In genomic region chr8:78064161-78064560, GRCm38 (mm10) we compare ENCODE assay signal across 8 mouse cellular contexts.
DNase-seq lines count a peak whose midpoint lies in the region; ATAC-seq and TF ChIP-seq lines count a peak whose summit lies in the region.

No protein-coding gene starts in this region.

- no peaks in the 10 kb centered on the region for H3K36me3 ChIP-seq in E14TG2a.4 (ENCODE audit: insufficient read depth, low read length)
- H3K36me3 ChIP-seq in hindbrain, embryonic 10.5 days, result no peaks in the 10 kb centered on the region
- no peaks in the 10 kb centered on the region for H3K36me3 ChIP-seq in liver, embryonic 16.5 days (ENCODE audit: control insufficient read depth, insufficient read depth)

- H3K4me1 ChIP-seq in E14TG2a.4 (replicated peaks; ENCODE audit: low read depth, low read length), result peaks cover 64% of the 10 kb centered on the region
- peaks cover 9% of the 10 kb centered on the region; the same call in 1 of the 2 replicates for H3K4me1 ChIP-seq in hindbrain, embryonic 10.5 days (replicated peaks)
- no peaks in the 10 kb centered on the region for H3K4me1 ChIP-seq in liver, embryonic 16.5 days (ENCODE audit: control insufficient read depth, low read depth, low read length)

- H3K9ac ChIP-seq in liver, embryonic 16.5 days (ENCODE audit: low read depth, low read length), result no peak overlapping the region

- 48% methylated on average over 13 of the region's 13 CpGs for WGBS in hindbrain, embryonic 10.5 days
- WGBS in liver, embryonic 16.5 days (ENCODE audit: insufficient replicate concordance), result 23% methylated on average over 13 of the region's 13 CpGs

- no peak for DNase-seq in gastrocnemius, adult 2 months
- no peak for DNase-seq in gastrocnemius, postnatal 10 days
- no peak for DNase-seq in hindbrain, embryonic 10.5 days (ENCODE audit: low spot score)
- no peak for DNase-seq in cerebellum, postnatal 36 days
- DNase-seq in ovary, postnatal 36 days (ENCODE audit: low spot score), result no peak
- DNase-seq in layer of hippocampus, adult 9-11 months, result no peak

- intact Hi-C loops in gastrocnemius, adult 2 months (cut with DNase I), result no loop called here

- no peaks in the 10 kb centered on the region for H3K27me3 ChIP-seq in E14TG2a.4 (ENCODE audit: insufficient read depth, low read length)
- peaks cover 29% of the 10 kb centered on the region for H3K27me3 ChIP-seq in hindbrain, embryonic 10.5 days (ENCODE audit: insufficient read depth, poor library complexity, severe bottlenecking)
- peaks cover 8% of the 10 kb centered on the region for H3K27me3 ChIP-seq in liver, embryonic 16.5 days (ENCODE audit: control insufficient read depth, insufficient read depth, low read depth, low read length)

- H3K27ac ChIP-seq in gastrocnemius, adult 2 months, result no peak overlapping the region
- H3K27ac ChIP-seq in hindbrain, embryonic 10.5 days, result no peak overlapping the region
- H3K27ac ChIP-seq in liver, embryonic 16.5 days (ENCODE audit: low read length), result no peak overlapping the region

- H3K4me3 ChIP-seq in gastrocnemius, adult 2 months, result peak overlapping the region; percentile 59
- peak overlapping the region; percentile 41 for H3K4me3 ChIP-seq in E14TG2a.4 (replicated peaks; ENCODE audit: low read length)
- peak overlapping the region; percentile 44 for H3K4me3 ChIP-seq in hindbrain, embryonic 10.5 days
- peak overlapping the region; percentile 8; the same call in 1 of the 2 replicates for H3K4me3 ChIP-seq in liver, embryonic 16.5 days (ENCODE audit: low read depth, low read length)

- TF ChIP-seq CTCF in gastrocnemius, adult 2 months (IDR thresholded peaks at IDR 0.05), result no peak
- no peak for TF ChIP-seq CTCF in E14TG2a.4 (conservative IDR thresholded peaks at IDR 0.05; ENCODE audit: low read length)

- no peak for ATAC-seq in liver, embryonic 16.5 days (ENCODE audit: low read depth)

- peak overlapping the region; percentile 41 for H3K4me2 ChIP-seq in liver, embryonic 16.5 days (ENCODE audit: low read depth, low read length)

- H3K9me3 ChIP-seq in E14TG2a.4 (ENCODE audit: low read length), result peaks cover 8% of the 10 kb centered on the region
- H3K9me3 ChIP-seq in hindbrain, embryonic 10.5 days, result no peaks in the 10 kb centered on the region
- no peaks in the 10 kb centered on the region for H3K9me3 ChIP-seq in liver, embryonic 16.5 days (replicated peaks; ENCODE audit: control insufficient read depth, low read length)

Comparison
In these comparisons a context has a peak if more than half of its experiments do, and no peak if none do; other contexts are left out.
1. H3K4me3 ChIP-seq: peak in every context shown above with its lines; median percentile 59 in gastrocnemius, adult 2 months; 44 in hindbrain, embryonic 10.5 days; 41 in E14TG2a.4; 8 in liver, embryonic 16.5 days.